Mouse (Mus musculus) stomach, embryonic 16.5 days (tissue): ENCODE measurements at regions not wholly inside any gene's neighbourhood (a gene's known extent, or its start where the extent isn't known, plus 50 kb on each side); places are given as distances from the start of the nearest gene placed in this dataset.

Experiments used
- ATAC-seq: fragments of 200-750 bp; cut with Nextera tagmentation; 2 replicates; pipeline ENCODE4 v1.8.0; 2017; ENCODE audit warnings: moderate number of reproducible peaks, moderate TSS enrichment; ENCODE audit not compliant: insufficient read depth, low FRiP score
- H3K27ac ChIP-seq: fragments of 300-500 bp; sonication (generic); 2 replicates; pipeline ENCODE4 v1.5.1; 2014; ENCODE audit warnings: low read length
- H3K27me3 ChIP-seq: fragments of 300-500 bp; sonication (generic); 2 replicates; pipeline ENCODE4 v1.6.1; 2014; ENCODE audit warnings: low read length, control low read depth, mixed read lengths; ENCODE audit not compliant: control insufficient read depth, insufficient read depth
- H3K36me3 ChIP-seq: fragments of 300-500 bp; sonication (generic); 2 replicates; pipeline ENCODE4 v1.6.1; 2014; ENCODE audit warnings: low read length; ENCODE audit not compliant: control insufficient read depth, insufficient read depth
- H3K4me1 ChIP-seq: fragments of 300-500 bp; sonication (generic); 2 replicates; pipeline ENCODE4 v1.6.1; 2014; ENCODE audit warnings: low read length, control low read depth, mixed read lengths; ENCODE audit not compliant: control insufficient read depth, insufficient read depth
- H3K4me2 ChIP-seq: fragments of 300-500 bp; sonication (generic); 2 replicates; pipeline ENCODE4 v1.6.1; 2014; ENCODE audit warnings: low read depth, low read length, mixed read lengths
- H3K4me3 ChIP-seq: fragments of 300-500 bp; sonication (generic); replicated peaks from 2 replicates; pipeline ENCODE4 v1.5.1; 2014; ENCODE audit warnings: mild to moderate bottlenecking, low read length
- H3K9ac ChIP-seq: fragments of 300-500 bp; sonication (generic); 2 replicates; pipeline ENCODE4 v1.6.1; 2014; ENCODE audit warnings: low read length
- H3K9me3 ChIP-seq: fragments of 300-500 bp; sonication (generic); replicated peaks from 2 replicates; pipeline ENCODE4 v1.6.1; 2016; ENCODE audit warnings: low read length, control low read depth; ENCODE audit not compliant: control insufficient read depth
- WGBS: fragments of 180-500 bp; shearing (Covaris S2); extraction: QIAGEN DNeasy Blood & Tissue Kit; methylation state at CpG from one replicate; pipeline ENCODE4 v1.1.7; 2014; 5-methylcytosine and 5-hydroxymethylcytosine counted together

GRCm38 (mm10) chr3:51159322-51159721 is 64.9 kb upstream of the Noct start:
- WGBS = 65% methylated on average over 4 of the region's 4 CpGs
- ATAC-seq = no peak
- no peak overlapping the region for H3K9ac ChIP-seq

GRCm38 (mm10) chr3:51159881-51160280 is 64.4 kb upstream of the Noct start:
- Histone ChIP-seq H3K9me3 (no peaks in the 10 kb centered on the region), H3K4me2 (no peak overlapping the region), H3K9ac (no peak overlapping the region), H3K4me1 (peaks cover 19% of the 10 kb centered on the region), H3K4me3 (no peak overlapping the region), H3K27me3 (no peaks in the 10 kb centered on the region), H3K36me3 (no peaks in the 10 kb centered on the region), H3K27ac (no peak overlapping the region)
- ATAC-seq = no peak
- 50% methylated on average over 9 of the region's 9 CpGs for WGBS

More at GRCm38 (mm10) chr3:51159322-51159721, 64.9 kb upstream of the Noct start:
- Histone ChIP-seq H3K9me3 (no peaks in the 10 kb centered on the region), H3K4me1 (peaks cover 19% of the 10 kb centered on the region), H3K4me3 (no peak overlapping the region), H3K27ac (no peak overlapping the region), H3K27me3 (no peaks in the 10 kb centered on the region), H3K36me3 (no peaks in the 10 kb centered on the region), H3K4me2 (no peak overlapping the region)

GRCm38 (mm10) chr3:51160625-51161024 is 63.6 kb upstream of the Noct start:
- H3K4me1 ChIP-seq = peaks cover 12% of the 10 kb centered on the region
- no peak for ATAC-seq
- 82% methylated on average over 7 of the region's 7 CpGs for WGBS

GRCm38 (mm10) chr3:51169150-51169925 is 54.9 kb upstream of the Noct start:
- 57% methylated on average over 30 of the region's 30 CpGs for WGBS
- Histone ChIP-seq H3K4me2 (peak overlapping the region; percentile 28), H3K9me3 (no peaks in the 10 kb centered on the region), H3K9ac (no peak overlapping the region; the same call in 1 of the 2 replicates), H3K4me3 (no peak overlapping the region; the same call in 1 of the 2 replicates), H3K36me3 (no peaks in the 10 kb centered on the region), H3K27me3 (no peaks in the 10 kb centered on the region), H3K27ac (no peak overlapping the region), H3K4me1 (0 out of 2 replicates have a peak, but pooled peaks cover 2% of the 10 kb centered on the region)
- ATAC-seq = no peak

More at GRCm38 (mm10) chr3:51160625-51161024, 63.6 kb upstream of the Noct start:
- Histone ChIP-seq H3K9ac (no peak overlapping the region), H3K4me2 (no peak overlapping the region), H3K9me3 (no peaks in the 10 kb centered on the region), H3K27me3 (no peaks in the 10 kb centered on the region), H3K36me3 (no peaks in the 10 kb centered on the region), H3K4me3 (no peak overlapping the region), H3K27ac (no peak overlapping the region)

- Histone ChIP-seq H3K9ac (no peak overlapping the region), H3K27ac (no peak overlapping the region), H3K4me3 (no peak overlapping the region), H3K36me3 (no peaks in the 10 kb centered on the region), H3K4me2 (no peak overlapping the region), H3K9me3 (no peaks in the 10 kb centered on the region), H3K4me1 (0 out of 2 replicates have a peak, but pooled peaks cover 4% of the 10 kb centered on the region), H3K27me3 (no peaks in the 10 kb centered on the region)
- 24% methylated on average over 19 of the region's 19 CpGs for WGBS
- ATAC-seq = peak; percentile 58; the same call in 1 of the 2 replicates
Observed at GRCm38 (mm10) chr3:51170225-51170852, 53.9 kb upstream of the Noct start.
